Mouse (Mus musculus): Measurements from ENCODE around the gene Wee1.
A peak's percentile ranks its signal among the peaks of the same experiment; 100 is the strongest.
"Not testable (repeated sequence)": the region's sequence is repeated elsewhere in the genome, so short reads cannot be mapped to it uniquely, and the experiment has no call there.

Wee1 gene

GRCm38 (mm10) chr7:110122565-110123422 is 948 bp downstream of the Wee1 start:
- DNase-seq, result peak; percentile 81

GRCm38 (mm10) chr7:110123844-110124555 is 2.2 kb downstream of the Wee1 start:
- DNase-seq, result no peak

DNA sequence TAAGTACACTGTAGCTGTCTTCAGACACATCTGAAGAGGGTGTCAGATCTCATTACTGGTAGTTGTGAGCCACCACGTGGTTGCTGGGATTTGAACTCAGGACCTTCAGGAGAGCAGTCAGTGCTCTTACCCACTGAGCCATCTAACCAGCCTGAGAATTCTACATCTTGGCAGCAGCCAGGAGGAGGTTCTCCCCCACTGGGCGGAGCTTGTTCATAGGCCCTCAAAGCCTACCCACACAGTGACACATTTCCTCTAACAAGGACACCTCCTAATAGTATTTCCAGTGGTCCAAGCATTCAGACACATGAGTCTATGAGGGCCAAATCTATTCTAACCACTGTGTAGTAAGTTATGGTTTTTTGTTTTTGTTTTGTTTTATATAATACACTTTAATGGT is 6.7 kb downstream of the Wee1 start:
- no peak for DNase-seq

DNA sequence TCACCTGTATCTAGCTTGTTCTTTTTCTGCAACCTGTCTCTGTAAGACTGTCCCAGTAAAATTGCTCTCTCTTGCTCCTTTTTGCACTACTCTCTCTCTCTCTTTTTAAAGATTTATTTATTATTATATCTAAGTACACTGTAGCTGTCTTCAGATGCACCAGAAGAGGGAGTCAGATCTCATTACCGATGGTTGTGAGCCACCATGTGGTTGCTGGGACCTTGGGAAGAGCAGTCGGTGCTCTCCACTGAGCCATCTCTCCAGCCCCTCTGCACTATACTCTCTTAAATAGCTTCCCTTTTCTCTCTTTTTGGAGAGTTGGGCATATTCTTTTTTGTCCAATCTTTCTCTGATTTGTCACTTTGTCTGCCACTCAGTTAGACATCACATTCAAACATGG is 10.4 kb downstream of the Wee1 start:
- DNase-seq, result not testable (repeated sequence)

GRCm38 (mm10) chr7:110133988-110134387 is 12.1 kb downstream of the Wee1 start:
- no peak for DNase-seq

DNA sequence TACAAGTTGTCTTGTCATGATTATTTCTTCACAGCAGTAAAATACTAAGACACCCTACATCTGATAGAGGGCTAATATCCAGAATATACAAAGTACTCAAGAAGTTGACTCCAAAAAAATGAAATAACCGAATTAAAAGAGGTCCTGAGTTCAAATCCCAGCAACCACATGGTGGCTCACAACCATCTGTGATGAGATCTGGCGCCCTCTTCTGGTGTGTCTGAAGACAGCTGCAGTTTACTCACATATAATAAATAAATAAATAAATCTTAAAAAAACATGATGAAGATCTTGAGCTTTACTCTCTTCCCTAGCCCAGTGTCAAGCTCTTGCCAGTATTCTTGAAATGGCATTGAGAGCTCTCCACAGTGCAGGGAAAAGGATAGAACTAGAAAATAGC is 16.7 kb downstream of the Wee1 start:
- DNase-seq, result no peak

DNA sequence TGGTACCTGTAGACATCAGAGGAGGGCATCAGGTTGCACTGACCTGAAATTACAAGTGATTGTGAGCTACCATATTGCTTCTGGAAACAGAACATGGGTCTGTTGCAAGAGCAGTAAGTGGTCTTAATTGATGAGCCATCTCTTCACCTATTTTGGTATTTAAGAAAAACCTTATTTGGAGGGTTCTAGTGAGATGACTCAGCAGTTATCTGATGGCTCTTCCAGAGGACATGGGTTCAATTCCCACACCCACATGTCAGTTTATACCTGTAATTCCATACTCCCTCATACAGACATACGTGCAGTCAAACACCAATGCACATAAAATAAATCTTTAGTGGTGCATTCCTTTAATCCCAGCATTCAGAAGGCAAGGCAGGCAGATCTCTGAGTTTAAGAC is 22.0 kb downstream of the Wee1 start:
- DNase-seq, result no peak

DNA sequence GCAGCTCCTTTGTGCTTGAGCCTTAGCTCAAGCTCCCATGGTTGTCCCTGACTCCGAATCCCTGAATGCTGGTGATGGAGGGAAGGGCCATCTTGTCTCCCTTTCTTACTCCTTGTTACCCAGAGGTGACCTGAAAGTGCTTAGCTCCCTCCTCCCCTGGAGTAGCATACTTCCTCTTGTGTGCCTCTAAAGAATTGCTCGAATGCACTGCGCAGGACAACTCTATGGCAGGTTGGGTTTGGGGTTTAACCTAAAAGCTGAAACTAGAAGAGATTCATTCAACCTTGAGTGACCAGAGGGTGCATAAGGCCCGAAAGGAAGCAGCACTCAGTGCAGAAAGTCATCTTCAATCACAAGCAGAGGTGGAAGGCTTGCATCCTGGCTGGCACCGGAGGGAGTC is 31.0 kb downstream of the Wee1 start:
- DNase-seq, result no peak

GRCm38 (mm10) chr7:110156712-110157260 is 34.9 kb downstream of the Wee1 start:
- DNase-seq, result no peak

DNA sequence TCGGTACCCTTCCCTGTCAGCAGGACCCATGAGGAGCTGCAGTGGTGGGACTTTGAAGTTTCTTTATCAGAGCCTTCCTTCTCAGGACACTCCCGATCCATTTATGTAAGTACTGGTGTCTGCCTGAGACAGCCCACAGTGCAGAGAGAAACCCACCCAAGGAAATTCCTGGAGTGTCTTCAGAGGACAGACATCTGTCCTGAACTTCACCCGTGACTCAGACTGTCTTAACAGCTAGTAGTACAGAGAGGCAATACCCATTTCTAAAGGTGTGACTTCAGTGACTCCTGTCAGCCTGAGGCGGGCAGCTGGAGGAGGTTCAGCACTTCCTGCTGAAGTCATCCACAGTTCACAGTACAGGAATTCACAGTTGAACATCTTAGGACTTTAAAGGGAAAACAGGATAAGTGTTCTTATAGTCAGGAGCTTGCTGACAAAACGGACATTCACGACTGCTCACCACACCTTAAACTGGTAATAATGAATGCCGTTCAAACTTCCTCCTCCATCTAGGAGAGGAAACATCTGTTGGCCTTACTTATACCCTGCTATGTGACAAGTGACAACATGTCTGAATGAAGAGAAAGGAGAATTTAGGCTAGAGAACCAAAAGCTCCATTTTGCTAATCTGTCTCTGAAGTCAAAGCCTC is 35.5 kb downstream of the Wee1 start:
- DNase-seq, result no peak

- DNase-seq, result no peak
Observed at GRCm38 (mm10) chr7:110158073-110158472, 36.2 kb downstream of the Wee1 start.

DNA sequence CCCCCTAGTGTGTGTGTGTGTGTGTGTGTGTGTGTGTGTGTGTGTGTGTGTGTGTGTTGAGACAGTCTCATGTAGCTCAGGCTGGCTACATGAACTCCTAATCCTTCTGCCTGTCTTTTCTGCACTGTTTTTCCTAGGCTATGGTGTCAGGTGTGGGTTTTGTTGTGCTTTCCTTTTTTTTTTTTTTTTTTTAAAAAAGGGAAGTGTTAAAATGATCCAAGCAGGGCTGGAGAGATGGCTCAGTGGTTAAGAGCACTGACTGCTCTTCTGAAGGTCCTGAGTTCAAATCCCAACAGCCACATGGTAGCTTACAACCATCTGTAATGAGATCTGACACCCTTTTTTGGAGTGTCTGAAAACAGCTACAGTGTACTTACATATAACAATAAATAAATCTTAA is 38.3 kb downstream of the Wee1 start:
- not testable (repeated sequence) for DNase-seq

DNA sequence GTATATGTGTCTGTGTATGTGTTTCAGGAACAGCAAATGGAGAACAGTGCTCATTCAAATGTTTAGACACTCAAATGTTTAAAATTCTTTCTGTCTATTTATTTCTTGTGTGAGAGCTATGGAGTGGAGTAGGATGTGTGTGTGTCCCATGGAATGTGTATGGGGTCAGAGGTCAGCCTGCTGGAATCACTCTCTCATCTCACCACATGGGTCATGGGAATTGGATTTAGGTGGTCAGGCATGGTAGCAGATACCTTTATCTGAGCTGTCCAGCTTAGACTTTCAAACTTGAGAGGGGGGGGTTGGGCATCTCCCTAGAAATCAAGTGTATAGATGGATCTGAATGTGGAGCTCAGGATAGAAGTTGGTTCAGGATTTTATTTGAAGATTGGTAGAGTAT is 38.8 kb downstream of the Wee1 start:
- DNase-seq, result no peak

- no peak for DNase-seq
Observed at GRCm38 (mm10) chr7:110163024-110163423, 41.2 kb downstream of the Wee1 start.

- peak; percentile 58 for DNase-seq
Observed at GRCm38 (mm10) chr7:110164103-110164681, 42.3 kb downstream of the Wee1 start.

DNA sequence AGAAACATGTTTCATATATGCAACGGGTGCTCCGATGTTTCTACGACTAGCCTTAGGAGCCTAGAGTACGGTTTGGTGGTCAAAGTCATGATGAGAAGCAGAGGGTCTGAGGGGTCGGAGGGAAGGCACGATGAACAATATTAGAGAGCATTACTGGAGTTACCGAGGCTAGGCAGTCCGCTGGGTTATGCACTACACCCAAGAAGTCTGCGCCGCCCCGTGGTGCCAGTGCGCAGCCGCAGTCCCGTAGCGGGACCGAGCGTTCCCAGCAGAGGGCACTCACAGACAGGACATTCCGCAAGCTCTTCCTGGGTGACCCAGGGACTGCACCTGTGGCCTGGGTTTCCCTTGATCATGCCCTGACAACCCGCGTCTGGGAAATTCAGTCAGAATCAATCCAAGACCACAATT is 42.9 kb downstream of the Wee1 start:
- DNase-seq, result peak; percentile 91

GRCm38 (mm10) chr7:110166233-110166632 is 44.4 kb downstream of the Wee1 start:
- DNase-seq, result peak; percentile 3

GRCm38 (mm10) chr7:110179208-110179607 is 57.4 kb downstream of the Wee1 start:
- no peak for DNase-seq

DNA sequence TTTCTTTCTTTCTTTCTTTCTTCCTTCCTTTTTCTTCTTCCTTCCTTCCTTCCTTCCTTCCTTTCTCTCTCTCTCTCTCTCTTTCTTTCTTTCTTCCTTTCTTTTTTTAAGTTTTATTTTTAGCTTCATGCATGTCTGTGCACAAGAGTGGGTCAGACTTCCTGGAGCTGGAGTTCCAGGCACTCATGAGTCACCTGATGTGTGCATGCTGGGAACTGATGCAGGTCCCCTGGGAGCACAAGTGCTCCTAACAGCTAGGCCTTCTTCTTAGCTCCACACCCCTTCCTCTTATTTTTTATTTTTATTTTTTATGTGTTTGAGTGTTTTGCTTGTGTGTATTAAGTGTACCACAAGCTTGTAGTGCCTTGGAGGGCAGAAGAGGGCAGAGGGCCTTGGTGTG is 58.8 kb downstream of the Wee1 start:
- no peak for DNase-seq

- no peak for DNase-seq
Observed at GRCm38 (mm10) chr7:110181446-110181845, 59.6 kb downstream of the Wee1 start.

DNA sequence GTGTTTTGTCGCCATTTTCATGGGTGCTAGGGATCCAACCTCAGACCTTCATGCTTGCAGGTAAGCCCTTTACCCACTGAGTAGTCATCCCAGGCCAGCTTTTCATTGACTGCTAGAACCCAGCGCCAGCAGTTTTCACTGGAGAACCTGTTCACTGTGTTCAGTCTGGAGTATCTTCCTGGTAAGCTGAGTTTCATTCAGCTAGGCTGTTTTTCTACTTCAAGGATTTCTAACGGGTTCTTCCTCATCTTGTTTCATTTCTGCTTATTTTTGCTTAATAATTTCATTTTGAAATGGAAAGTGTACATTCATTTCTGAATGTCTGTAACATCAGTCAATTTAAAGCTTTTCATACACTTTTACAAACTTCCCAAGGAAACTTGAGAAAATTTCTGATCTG is 62.8 kb downstream of the Wee1 start:
- DNase-seq, result no peak

GRCm38 (mm10) chr7:110189951-110190350 is 68.1 kb downstream of the Wee1 start:
- DNase-seq, result no peak
